Mouse (Mus musculus) heart, adult 9 months (tissue): ENCODE data around the gene Ttc6.

Experiments
- DNase-seq, 2 experiments: peaks; one replicate each; pipeline ENCODE4 v3.0.0; 2022; ENCODE audit warnings: low spot score in 2 of 2

The Ttc6 gene

GRCm38 (mm10) chr12:57662986-57663674, 99.2 kb downstream of the Ttc6 start:
- DNase-seq, result no peak

GRCm38 (mm10) chr12:57672414-57672813, 108.5 kb downstream of the Ttc6 start:
- DNase-seq, result no peak

- no peak for DNase-seq
These were observed 121.1 kb downstream of the Ttc6 start for GRCm38 (mm10) chr12:57684967-57685423.

GRCm38 (mm10) chr12:57709966-57710365, 146.1 kb downstream of the Ttc6 start:
- DNase-seq, result no peak

GRCm38 (mm10) chr12:57764720-57765119, 200.8 kb downstream of the Ttc6 start:
- no peak for DNase-seq

GRCm38 (mm10) chr12:57776290-57776997, 212.5 kb downstream of the Ttc6 start:
- DNase-seq, result no peak

- DNase-seq, result no peak
These were observed 218.0 kb downstream of the Ttc6 start for GRCm38 (mm10) chr12:57781926-57782325.

- DNase-seq, result no peak
These were observed 223.6 kb downstream of the Ttc6 start for GRCm38 (mm10) chr12:57787471-57787870.
